Mouse (Mus musculus) frontal cortex, adult 2 months (tissue): ENCODE measurements around the gene Sema3b. TPM values are rescaled to one million over a fixed set of nuclear protein-coding genes. Genes with fewer than 3 reads are reported as not detected.
"Not testable (repeated sequence)": the region's sequence is repeated elsewhere in the genome, so short reads cannot be mapped to it uniquely, and the experiment has no call there.

ENCODE experiments used
- DNase-seq, 2 experiments: peaks; one replicate each; pipeline ENCODE4 v3.0.0; 2022; ENCODE audit warnings: low spot score in 1 of 2; ENCODE audit errors: extremely low spot score in 1 of 2
- polyA plus RNA-seq: library from polyadenylated mRNA; depleted of rRNA; stranded (reverse); fragments of >200 nt; gene quantifications from 2 replicates; pipeline ENCODE4 v1.2.3, GENCODE M21; 2012

The Sema3b gene
- polyA plus RNA-seq, 1 experiment = 3.4 TPM

DNA sequence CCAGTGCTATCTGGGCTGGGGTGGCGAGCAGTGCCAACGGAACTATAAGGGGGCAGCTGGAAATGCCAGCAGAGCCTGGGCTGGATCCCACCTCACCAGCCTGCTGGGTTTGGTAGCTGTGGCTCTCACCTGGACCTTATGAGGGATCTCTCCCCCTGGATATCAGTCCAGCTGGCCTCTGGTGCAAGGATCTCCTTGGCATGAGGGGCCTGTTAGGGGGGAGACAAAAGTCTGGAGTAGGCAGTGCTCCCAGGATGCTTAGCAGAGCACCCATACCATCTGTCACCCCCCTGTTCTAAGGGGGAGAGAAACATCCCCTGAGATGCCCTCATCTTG is 36.7 kb downstream of the Sema3b start:
- DNase-seq = no peak

DNA sequence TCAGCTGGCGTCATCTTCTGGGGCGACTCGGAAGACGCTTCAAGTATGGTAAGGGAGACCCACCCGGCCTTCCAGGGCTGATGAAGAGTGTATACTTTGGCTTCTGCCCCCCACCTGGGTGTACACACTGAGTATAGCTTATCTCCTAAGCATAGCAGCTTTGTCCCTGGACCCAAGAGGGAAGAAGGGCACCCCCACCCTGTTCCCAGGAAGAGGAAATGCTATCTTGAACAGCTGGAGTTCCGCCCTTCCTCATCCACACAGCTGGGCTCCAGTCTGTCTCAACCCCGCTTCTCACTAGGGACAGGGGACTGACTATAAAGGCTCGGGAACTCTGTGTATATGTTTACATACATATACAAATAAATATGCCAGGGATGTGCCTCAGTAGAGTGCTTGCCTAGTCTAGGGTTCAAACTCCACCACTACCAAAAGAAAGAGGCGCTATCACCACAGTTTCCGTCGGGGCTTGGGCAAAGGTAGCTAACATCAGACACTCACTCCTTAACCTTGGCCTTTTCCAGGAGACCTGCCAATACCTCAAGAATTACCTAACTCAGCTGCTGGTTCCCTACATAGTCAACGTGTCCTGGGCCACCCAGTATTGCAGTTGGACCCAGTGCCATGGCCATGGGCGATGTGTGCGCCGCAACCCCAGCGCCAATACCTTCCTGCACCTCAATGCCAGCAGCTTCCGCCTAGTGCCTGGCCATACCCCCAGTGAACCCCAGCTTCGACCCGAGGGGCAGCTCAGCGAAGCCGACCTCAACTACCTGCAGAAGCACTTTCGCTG is 37.3 kb downstream of the Sema3b start:
- no peak for DNase-seq

DNA sequence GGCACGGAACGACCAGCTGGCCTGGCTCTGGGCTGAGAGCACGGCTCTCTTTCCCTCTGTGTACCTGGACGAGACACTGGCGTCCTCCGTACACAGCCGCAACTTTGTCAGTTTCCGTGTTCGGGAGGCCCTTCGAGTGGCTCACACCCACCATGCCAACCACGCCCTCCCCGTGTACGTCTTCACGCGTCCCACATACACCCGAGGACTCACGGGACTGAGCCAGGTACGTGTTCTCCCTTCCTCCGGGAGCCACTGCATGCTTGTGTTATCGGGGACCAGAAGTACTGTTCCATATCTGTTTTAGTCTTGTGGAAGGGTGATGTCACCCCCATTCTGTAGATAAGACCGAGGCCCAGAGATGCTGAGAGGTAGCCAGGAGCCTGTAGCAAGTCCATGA is 38.2 kb downstream of the Sema3b start:
- no peak for DNase-seq

DNA sequence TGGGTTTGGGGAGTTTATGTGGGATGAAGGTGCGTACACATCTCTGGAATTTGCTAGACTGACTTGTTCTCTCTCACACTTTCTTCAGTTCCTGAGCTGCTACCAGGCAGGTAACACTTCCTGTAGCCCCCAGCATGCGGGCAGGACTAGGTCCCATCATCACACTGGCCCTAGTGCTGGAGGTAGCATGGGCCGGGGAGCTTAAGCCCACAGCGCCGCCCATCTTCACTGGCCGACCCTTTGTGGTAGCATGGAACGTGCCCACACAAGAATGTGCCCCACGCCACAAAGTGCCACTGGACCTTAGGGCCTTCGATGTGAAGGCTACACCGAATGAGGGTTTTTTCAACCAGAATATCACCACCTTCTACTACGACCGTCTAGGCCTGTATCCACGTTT is 39.0 kb downstream of the Sema3b start:
- no peak for DNase-seq

DNA sequence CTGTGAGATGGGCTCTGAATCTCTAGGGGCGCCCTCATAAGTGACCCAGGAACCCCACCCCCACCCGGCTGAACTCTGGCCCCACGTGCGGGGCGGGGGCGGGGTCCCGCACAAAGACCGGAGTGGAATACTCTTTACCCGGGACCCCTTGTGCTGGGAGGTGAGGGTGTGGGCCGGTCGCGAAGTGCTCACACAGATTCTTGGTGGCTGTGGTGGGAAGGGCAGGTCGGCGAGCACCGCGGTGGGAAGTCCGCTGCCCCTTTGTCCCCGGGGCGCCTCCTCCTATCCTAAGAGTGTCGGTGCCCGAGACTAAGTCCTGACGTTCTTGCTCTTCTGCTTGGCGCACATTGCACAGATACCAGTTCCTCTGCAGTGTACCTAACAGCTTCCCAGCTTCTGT is 39.8 kb downstream of the Sema3b start:
- no peak for DNase-seq

DNA sequence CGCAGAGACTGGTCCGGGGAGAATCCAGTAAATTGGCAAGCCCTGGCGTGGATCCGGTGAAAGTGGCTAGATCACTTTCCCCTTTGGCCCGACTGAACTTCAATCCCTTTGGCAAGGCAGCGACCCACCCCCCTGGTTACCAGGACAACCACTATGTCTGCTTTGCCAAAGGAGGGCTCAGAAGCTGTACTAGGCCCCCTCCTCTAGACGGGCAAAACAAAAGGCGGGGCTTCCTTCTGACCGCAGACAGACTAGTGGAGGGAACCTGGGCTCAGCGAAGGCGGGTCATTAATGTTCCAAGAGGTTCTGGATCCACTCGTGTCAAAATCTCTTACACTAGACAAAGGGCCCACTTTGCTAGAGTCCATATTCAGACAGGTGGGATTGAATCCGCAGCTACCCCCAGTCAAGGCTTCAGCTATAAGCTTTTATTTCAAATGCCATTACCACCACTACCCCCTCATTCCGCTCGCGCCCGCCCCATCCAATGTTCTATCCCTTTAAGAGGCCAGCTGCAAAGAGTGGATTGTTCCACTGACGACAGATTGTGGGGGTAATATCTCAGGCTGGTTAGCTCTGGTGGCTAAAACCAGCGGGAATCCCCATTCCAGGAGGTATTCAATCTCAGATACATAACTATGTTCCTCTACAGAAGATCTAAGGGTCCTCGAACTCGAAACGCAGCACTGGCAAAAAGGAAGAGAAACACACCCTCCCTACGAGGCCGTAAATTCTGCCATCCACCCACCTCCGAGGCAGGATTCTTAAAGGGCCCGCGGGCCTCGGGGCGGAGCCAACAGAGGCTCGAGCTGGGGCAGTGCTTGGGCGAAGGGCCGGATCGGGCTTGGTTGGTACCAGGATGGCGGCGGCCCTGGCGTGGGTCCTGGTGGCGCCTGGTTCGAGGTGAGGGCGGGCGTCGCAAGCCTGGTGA is 40.4 kb downstream of the Sema3b start:
- peak in 1 of 2 experiments; percentile 81 for DNase-seq

DNA sequence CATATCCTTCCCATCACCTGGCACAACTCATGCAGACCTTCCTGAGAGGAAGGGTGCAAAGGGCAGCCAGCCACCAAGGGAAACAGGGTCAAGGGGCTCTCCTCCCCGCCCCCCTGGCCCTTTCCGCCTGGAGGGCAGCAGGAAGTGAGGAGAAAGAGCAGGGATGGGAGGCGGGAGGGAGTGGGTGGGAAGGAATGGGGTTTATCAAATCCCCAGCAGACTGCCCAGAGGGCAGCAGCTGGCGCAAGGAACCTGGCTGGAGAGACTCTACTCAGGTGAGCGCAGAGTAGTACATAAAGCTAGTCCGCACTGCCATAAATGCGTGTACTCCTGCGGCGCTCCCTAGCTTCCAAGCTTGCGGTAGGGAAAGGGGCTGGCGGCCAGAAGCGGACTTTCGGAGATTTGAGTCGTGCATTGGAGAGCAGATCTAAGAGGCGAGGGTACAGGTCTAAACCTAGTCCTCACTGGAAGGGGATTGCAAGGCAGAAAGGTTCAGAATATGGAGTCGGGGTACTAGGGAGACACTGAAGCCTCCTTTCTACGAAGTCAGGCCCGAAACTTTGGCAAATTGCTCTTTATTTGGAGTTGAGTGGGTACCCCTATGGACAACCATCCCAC is 41.2 kb downstream of the Sema3b start, which contains the start of gene Hyal2:
Gene Hyal2 (plus strand): TSS at position 244 of the 618 bp plus-strand sequence.
- no peak for DNase-seq

DNA sequence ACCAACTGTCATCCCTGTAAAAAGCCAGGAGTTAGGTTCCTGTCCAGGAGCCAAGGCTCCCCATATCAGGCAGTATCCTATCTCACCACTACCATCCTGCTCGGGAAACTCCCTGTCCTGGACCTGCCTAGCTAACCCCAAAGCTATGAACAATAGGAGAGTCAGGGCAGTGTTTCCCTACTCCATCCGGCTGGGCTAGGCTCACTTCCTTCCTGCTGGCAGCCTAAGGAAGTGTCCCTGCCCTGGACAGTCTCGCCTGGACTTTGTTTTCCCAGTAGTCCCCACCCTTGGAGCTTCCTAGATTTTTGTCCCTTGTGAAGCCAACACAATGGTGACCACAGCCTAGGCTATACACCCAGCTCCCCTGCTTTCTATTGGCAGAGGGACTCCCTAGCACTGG is 42.2 kb downstream of the Sema3b start:
- DNase-seq = no peak

DNA sequence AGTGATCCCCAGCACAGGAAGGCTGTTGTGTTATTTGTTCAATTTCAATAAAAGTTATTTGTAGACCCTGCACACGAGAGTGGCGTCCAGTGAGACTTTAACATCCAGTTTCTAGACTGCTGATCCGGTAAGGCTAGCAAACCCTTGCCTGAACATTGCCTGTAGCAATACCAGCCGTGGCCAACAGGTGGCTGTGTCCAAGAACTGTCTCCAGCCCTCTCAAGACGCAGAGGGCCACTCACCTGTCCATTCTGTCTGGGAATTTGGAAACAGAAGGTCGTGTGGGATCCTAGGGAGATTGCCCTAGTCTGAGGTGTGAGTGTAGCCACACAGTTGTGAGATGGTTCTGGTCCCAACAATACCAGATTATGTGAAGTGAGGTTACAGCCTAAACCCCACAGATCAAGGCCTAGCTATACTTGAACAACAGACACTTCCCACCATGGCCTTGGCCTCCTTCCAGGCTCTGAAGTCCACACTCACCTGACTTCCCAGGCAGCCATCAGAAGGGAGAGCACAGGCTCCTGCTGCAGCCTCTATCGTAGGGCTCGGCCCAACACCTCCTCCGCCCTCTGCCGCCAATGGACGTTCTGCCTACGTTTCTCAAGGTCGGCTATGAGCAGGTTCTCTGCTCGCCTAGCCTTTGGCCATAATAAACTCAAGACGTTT is 42.9 kb downstream of the Sema3b start:
- DNase-seq = peak in 1 of 2 experiments; percentile 83

DNA sequence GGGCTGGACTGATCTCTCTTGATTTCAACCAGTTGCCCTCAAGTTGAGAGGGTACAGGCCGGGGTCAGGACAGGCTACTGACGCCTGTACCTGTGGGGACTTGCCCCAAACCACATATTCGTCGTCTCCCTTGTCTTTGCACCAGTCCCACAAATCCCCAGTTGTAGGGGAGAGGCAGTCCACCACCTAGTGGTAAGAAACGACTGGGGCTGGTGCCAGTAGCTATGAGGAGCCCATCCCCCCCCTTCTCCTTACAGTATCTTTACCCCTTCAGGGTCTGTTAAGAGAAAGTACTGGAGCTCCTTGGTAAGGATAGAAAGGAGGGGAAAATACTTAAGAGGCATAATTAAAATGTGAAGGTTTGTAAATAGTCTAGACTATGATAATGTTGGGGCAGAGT is 43.5 kb downstream of the Sema3b start:
- not testable (repeated sequence) for DNase-seq

DNA sequence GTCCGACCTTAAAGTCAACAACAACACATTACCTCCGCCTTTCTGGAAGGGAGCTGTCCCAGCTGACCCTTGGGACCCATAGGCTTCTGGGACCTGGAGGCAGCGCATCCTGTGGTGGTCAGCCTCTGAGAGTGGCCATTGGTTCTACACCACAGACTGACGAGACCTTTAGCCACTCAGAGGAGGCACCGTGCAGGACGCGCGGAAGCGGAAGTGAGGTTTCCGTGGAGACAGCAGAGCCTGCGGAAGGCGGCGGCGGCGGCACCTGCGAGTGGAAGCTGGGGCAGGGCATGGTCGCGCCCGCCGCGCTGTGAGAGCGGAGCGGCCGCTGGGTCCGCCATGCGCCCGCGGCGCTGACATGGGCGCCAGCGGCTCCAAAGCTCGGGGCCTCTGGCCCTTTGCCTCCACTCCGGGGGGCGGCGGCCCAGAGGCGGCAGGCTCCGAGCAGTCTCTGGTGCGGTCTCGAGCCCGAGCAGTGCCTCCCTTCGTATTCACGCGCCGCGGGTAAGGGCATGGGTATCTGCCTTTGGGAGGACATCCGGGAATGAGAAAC is 45.9 kb downstream of the Sema3b start, which contains the start of gene Tusc2:
Gene Tusc2 (plus strand): TSS at position 227 of the 553 bp plus-strand sequence.
- DNase-seq = peak; percentile 96 to 97

DNA sequence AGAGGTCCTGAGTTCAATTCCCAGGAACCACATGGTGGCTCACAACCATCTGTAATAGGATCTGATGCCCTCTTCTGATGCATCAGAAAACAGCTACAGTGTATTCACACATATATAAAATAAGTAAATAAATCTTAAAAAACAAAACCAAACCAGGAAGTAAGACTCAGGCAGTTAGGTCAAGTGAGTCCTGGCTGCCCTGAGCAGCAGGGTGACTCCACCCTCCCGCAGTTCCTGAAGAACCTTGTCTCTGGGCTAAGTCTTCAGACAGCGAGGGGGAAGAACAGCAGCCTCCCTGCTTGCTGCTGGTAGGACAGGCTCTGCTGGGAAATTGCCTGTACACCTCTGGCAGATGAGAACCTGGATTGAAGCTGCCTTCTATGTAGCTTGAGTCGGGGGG is 52.7 kb downstream of the Sema3b start:
- DNase-seq = no peak

DNA sequence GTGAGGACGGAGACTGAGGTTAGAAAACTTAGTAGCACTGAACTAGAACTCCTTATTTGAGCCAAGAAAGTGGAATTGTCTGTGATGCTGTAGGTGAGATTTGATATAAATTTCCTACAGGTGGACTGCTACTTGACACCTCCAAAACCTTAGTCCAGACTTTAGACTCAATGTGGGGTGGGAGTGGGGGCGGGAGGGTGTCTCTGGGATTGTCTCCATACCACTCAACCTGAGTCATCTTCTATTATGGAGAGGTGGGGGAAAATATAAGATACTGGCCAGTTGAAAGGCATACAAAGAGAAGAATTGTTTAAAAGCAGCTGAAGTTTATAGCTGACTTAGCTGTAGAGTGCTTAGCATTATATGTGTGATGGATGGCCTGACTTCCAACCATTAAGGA is 53.3 kb downstream of the Sema3b start:
- no peak for DNase-seq

DNA sequence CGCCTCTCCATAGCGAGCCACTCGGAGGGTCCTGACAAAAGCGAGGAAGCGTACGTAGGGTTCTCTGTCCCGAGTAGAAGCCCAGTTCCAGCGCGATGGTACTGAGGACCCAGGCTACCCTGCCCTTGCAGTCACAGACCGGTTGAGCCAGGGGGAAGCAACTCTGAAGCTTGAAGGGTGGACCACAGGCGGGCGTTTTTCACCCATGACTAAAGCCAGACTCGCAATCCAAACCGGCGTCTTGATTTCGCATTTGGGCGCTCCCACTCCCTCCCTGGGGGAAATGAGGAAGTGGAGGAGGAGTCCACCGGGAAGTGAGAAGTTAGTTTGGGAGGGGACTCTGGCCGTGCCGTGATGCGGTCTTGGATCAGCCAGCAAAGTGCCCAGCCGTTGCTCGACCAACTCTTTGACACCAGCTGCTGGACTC is 54.0 kb downstream of the Sema3b start:
- peak in 1 of 2 experiments; percentile 40 for DNase-seq

DNA sequence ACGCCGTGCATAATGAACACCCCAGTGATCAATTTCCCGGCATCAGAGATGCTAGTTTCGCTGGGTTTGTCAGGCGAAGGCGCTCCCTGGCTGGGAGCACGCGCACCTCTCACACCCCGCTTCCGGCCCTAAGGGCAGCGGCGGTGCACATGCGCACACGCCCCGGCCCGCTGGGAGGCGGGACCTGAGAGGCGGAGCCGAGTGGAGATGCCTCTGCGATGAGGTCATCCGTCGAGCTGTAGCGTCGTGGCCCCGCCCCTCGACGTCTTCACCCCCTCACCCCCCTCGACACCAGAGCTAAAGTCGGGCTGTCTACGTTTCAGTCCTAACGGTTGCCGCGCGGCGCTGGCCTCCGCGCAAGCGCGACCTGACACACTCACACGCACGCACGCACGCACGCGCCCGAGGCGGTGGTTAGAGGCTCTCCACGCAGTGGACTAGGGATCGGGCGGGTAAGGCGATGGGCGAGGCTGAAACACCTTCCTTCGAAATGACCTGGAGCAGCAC is 54.7 kb downstream of the Sema3b start:
- peak; percentile 88 to 94 for DNase-seq

DNA sequence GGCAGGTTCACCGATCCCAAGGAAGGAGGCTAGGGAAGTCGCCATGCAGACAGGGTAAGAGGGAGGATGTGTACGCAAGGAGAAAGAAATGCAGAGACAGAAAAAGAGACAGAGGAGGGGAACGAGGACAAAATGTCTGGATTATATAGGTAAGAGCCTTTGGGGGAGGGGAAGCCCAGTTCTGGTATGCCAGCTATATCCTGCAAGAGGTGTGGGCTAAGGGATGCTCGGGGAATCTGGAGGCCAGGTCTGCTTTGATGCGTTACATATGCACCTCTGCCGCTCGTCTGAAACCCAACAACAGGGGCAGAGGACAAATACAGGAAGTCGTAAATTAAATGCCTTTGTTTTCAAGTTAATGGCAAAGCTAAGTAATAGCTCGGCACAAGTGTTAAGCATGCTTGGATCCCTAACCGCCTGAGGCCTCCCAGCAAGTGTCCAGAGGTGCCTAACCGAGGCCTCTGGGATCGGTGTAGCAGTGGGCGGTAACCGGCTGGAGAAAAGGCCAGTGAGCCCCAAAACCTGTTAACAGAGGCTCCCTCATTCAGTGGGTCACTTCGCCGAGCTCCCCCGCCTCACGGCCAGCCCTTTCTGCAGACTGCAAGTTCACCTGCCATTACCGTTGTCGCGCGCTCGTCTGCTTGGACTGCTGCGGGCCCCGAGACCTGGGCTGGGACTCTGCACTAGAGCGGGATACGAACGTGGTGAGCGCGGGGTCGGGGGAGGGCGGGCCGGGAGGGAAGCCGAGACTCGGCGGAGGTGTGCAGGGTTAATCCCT is 55.3 kb downstream of the Sema3b start:
- DNase-seq = peak in 1 of 2 experiments; percentile 40

DNA sequence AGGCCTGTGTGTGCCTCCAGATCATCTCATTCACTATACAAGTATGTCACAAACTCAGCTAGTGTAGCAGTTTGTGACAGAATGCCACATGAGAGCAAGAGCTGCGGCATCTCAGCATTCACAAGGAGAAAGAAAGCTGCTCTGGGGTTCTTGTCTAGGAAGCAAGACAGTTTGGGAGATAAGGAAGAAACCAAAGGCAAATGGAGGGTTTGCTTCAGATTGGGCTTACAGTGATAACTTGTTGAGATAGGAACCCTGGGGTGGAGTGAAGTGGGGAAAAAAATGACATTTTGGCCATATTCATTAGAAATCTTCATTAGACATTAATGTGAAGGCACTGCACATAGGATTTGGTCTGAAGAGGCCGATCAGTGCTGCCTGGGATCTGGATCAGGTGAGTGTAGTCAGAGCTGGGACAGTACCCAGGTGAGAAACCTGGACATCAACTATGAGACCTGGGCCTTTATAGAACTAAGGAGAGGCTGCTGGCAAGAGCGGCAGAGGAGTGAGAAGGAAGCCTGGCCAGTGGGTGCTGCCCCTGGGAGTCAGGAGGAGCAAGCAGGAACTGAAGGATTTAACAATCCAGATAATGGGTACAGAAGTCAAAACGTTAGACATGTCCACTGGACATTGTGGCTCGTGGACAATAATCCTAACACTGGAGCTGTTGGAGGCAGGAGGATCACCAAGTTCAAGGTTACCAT is 56.2 kb downstream of the Sema3b start:
- no peak for DNase-seq

DNA sequence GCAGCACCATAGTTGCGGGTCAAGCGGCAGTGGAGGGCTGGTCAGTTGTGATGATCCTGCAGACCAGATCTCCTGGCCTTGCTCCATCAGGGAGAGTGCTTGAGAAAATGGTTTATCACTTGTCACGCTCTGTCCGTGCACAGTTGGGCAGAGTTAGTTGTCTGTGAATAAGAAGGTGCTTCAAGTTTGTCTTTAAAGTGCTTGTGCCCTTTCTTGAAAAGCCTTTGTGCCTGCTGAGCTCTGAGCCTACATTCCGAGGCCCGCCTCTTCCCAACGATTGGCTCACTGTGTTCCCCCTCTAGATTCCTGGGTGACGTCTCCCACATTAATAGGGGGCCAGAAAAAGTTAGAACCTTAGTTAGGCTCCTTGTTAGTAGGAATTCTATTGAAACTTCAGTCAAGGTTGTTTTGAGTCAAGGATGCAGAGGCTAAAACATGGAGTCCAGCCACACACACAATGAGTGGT is 57.1 kb downstream of the Sema3b start:
- no peak for DNase-seq
